Mouse (Mus musculus): ENCODE data around the gene Rc3h1.
"Not testable (repeated sequence)": the region's sequence is repeated elsewhere in the genome, so short reads cannot be mapped to it uniquely, and the experiment has no call there.

The Rc3h1 gene

DNA sequence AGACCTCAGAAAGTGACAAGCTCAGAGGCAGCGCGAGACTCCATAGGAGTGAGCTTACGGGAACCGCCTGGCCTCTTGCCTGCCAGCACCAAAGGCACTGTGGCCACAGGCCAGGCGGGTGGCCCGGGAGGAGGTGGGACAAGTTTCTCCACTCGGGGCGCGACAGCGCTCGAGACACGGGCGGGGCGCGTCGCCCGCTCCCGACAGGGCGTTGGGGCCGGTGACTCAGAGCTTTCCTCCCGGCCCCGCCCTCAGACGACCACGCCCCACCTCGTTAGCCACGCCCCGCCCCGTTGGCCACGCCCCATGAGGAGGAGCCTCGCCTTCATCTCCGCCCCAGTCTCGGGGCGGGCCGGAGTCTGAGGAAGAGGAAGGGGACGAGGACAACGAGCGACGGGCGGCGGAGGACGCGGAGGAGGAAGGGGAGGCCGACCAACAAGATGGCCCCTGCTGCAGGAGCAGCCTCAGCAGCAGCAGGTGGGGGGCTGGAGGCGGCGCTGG is at the start of gene Rc3h1:
Rc3h1 (plus strand) TSS at position 362 of the 501 bp plus-strand sequence.
- in situ Hi-C loops (cut with MboI, MseI) = no loop called here

DNA sequence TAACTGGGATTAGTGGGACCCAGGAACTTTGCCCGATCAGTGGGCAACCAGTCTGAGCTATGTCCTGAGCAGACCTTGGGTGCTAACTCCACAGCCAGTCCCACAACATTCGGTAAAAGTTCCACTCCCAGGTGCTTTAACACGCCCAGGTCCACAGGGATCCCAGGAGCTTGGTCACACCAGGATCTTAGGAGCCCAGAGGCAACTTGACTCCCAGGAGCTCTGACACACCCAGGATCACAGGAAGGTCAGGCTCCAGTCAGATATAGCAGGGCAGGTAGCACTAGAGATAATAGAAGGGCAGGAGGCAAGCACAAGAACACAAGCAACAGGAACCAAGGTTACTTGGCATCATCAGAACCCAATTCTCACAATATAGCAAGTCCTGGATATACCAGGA is 48.1 kb upstream of the Rc3h1 start:
- in situ Hi-C loops (cut with MboI, MseI) = loop anchor here in 1 of 2 experiments (5.0 kb wide), 1 partner anchor 111 kb away; no protein-coding TSS in a partner anchor

DNA sequence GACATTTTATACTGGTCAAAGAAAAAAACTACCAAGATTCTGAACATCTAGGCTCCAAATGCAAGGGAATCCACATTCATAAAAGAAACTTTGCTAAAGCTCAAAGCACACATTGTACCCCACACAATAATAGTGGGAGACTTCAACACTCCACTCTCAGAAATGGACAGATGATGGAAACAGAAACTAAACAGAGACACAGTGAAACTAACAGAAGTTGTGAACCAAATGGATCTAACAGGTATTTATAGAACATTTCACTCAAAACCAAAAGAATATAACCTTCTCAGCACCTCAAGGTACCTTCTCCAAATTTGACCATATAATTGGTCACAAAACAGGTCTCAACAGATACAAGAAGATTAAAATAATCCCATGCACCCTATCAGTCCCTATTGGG is 46.3 kb upstream of the Rc3h1 start:
- in situ Hi-C loops (cut with MboI, MseI) = loop anchor here (5.0 to 10.0 kb wide), 4 partner anchors 113 to 455 kb away; no protein-coding TSS in a partner anchor

DNA sequence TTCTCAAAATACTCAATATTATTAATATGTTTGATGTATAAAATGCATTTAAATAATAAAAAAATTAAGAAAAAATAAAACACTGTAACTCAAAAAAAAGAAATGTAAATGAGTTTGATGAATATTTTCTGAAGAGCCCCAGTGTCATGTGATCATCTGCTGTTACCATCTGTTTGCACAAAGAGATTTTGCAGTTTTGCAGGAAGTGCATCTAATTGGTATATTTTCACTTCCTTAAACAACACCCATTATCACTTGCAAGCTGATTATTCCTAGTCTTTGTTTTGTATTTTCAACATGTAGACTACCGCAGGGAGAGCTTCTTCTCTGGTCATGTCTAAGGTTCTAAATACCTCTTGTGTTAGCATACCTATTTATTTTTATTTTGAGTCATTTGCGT is 45.1 kb upstream of the Rc3h1 start:
- in situ Hi-C loops (cut with MboI, MseI) = loop anchor here (10.0 kb wide), 3 partner anchors 116 to 456 kb away; no protein-coding TSS in a partner anchor

DNA sequence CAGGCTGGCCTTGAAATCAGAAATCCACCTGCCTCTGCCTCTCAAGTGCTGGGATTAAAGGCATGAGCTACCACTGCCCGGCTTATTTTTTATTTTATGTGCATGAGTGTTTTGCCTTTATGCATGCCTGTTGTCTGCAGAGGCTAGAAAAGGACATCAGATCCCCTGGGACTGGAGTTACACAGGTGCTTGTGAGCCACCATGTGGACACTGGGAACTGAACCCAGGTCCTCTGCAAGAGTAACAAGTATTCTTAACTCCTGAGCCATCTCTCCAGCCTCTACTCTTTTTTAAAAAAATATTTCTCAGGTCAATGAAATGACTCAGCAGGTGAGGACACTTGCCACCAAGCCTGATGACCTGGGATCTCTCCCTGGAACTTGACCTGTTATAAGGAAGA is 44.6 kb upstream of the Rc3h1 start:
- in situ Hi-C loops (cut with MboI, MseI) = loop anchor here (10.0 kb wide), 3 partner anchors 117 to 457 kb away; no protein-coding TSS in a partner anchor

DNA sequence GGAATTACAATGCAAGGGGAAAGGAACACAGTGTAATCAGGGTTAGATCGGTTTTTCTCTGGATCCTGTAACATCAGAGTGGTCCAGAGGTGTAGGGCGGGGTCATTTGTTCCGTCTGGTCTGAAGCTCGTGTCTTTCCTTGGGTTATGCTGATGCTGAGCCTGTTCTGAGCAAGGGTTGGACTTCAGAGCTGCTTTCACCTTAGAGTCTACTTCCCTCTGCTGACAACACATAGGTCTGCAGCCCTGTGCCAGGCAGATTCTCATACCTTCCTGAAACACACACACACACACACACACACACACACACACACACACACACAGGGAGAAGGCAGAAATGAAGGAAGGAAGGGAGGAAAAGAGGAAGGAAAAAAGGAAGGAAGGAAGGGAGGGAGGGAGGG is 43.2 kb upstream of the Rc3h1 start:
- in situ Hi-C loops (cut with MboI, MseI) = loop anchor here (10.0 kb wide), 3 partner anchors 118 to 458 kb away; no protein-coding TSS in a partner anchor

DNA sequence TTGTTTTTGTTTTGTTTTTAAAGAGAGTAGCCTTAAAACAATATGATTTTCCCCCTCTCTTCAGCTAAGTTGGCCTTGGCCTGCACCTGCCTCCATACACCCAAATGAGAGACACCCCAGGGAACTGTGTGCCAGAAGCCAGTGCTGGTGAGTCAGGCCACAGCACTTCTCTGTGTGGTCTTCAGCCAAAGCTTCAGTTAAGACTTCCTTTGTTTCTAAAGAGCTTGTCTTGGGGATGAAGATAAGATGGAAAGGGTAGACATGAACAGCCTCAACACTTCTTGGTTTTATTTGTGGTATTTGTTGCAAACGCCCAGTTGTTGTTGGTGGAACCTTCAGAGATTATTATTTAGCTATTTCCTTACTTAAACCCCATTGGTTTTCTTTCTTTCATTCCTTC is 31.5 kb upstream of the Rc3h1 start:
- in situ Hi-C loops (cut with MboI, MseI) = no loop called here

DNA sequence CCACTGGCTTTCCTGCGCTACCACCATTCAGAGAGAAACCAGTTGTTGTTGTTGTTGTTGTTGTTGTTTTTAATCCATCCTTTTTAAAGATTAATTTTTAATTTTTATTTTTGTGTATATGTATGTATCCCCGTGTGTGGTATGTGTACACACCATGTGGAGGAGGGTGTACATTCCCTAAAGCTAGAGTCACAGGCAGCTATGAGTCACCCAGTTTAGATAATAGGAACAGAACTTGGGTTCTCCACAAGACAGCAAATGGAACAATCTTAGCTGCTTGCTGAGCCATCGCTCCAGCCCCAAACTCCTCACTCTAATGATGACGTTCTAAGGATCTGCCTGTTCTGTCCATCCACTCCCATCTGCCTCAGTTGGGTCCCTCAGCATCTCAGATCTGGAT is 29.2 kb upstream of the Rc3h1 start:
- in situ Hi-C loops (cut with MboI, MseI) = no loop called here

DNA sequence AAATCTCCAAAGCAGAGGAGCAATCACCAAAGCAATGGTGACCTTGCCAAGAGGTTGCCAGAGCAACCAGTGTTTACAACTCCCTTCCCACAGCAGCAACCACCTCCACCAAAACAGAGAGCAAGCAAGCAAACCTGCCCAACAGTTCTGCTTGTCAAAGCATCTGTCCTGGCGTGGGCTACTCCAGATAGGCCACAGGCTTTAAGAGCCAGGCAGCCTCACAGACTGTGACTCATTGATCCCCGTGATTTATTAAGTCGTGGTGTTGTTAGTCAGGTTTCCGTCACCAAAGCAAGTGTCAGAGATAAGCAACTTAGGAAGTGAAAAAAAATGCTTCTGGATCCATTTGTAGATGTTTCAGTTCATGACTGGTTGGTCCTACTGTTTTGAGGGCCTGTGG is 27.7 kb upstream of the Rc3h1 start:
- in situ Hi-C loops (cut with MboI, MseI) = no loop called here

DNA sequence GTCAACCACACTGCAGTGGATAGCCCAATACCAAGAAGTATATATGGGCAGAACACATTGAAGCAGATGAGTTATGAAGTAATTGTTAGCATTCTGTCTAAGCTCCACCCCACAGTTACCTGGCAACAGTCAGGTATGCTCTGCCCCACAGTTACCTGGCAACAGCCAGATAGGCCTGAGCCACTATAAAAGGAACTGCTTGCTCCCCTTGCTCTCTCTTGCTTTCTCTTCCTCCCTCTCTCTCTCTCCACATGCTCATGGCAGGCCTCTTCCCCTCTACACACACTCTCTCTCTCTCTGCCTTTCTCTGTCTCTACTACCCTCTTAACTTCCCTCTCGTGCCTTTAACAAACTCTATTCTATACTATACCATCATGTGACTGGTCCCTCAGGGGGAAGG is 24.8 kb upstream of the Rc3h1 start:
- in situ Hi-C loops (cut with MboI, MseI) = not testable (repeated sequence)

DNA sequence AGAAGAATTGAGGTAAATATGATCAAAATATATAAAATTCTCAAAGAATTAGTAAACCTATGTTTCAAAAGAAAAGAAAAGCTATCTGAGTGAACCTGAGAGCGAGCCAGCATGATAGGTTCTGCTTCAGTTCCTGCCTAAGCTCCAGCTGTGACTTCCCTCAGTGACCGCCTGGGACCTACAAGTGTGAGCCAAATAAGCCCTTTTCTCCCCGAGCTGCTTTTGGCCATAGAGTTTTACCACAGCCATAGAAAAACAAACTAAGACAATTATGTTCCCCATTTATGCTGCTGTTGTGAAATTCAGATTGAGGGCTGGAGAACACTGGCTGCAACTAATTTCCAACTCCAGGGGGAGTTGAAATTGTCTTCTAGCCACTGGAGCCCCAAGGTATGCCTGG is 24.2 kb upstream of the Rc3h1 start:
- in situ Hi-C loops (cut with MboI, MseI) = no loop called here

DNA sequence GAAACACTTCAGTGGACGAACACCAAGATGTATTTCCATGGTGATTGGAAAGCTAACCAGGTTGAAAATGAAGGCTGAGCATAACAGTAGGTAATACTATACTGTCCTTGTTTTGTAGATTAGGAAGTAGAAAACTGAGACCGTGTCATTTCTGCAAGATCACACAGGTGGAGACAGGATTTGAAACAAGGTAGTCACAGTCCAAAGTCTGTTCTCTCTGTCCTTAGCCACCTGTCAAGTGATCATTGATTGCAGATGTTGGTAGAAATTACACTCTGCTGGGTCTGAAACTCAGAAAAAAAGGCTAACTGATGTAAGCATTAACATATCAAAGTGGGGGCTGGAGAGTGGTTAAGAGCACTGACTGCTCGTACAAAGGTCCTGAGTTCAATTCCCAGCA is 21.9 kb upstream of the Rc3h1 start:
- in situ Hi-C loops (cut with MboI, MseI) = no loop called here

DNA sequence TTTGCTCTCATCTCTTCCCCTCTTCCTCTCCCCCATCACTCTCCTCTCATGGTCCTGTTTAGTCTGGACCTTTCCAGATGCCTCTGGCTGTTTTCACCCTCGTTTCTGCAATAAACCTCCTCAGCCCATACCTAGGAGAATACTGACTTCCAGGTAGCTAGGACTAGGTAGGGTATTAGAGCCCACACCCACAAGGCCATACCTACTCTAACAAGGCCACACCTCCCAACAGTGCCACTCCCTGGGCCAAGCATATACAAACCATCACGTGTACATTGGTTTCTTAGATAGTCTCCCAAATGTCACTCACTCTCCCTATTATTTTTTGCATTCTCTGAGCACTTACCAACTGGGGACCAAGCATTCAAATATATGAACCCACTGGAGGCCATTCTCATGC is 21.2 kb upstream of the Rc3h1 start:
- in situ Hi-C loops (cut with MboI, MseI) = no loop called here

DNA sequence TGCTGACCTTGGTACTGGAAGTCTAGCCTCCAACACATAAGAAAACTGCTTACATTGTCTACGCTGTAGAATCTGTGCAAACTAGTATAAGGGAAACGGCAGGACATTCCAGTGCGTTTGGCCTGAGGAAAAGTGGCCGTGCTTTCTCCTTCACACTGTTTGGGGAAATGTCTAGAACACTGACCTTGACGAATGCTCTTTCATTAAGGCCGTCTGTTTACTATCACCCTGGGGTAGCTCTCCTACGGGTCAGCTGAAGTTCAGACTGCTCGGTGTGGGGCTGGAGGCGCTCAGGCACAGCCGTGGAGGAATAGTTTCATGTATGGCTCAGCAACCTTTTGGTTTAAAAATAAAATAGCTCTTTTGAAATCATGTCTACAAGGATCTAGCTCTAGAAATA is 6.5 kb upstream of the Rc3h1 start:
- in situ Hi-C loops (cut with MboI, MseI) = no loop called here

DNA sequence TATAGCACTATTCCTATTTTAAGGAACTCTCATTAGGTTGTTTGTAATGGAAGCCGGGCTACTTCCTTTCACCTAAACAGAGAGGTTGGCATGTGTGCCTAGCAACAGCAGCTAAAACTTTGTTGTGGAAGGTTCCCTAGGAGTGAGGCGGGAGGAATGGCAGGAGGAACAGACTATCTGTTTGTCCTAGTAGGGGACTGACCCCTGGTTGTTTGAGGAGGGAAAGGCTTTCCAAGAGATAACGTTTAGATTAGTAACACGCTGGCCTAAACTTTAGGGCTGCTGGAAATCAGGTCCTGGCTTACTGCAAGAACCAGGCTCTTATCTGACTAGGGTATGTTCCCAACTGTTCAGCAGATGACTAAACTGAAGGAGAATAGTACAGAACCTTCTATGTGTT is 2.2 kb upstream of the Rc3h1 start:
- in situ Hi-C loops (cut with MboI, MseI) = no loop called here

DNA sequence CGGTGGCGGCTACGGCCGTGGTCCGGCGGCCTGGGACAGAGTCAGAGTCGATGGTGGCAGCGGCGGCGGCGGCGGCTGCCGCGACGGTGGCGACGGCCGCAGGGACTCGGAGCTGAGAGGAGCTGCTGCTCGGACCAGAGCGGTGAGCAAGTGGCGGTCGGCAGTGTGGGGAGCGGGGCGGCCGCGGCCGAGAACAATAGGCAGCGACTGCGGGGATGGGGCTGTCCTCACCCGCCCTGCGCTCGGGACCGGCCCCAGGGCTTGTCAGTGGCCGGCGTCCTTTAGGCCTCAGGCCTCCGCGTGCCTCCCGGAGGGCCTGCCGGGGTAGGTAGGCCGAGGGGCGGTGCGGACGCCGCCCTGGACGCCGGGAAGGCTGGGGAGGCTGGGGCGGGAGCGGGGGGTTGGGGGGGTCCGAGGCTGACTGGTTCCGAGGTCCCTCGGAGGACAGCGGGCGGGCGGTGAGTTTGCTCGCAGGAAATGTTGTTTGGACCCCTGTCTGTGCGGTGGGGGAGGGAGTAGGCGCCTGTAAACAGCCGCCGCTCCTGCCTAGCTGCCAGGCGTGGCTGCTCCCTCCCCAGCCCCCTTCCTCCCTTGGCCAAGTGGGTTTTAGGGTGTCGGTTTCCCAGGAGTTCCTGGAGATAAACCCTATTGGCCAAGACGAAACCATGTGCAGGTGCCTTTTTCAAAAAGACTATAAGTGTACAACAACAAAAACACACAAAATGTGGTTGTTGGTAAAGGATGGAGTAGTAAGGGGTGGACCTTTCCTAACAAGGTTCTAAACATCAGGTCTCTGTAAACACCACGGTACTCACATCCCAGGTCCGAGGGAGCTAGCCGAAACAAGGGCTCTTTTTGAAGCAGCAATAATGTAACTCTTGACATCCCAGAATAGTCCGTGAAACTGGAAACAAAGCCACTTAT is 602 bp downstream of the Rc3h1 start:
- in situ Hi-C loops (cut with MboI, MseI) = no loop called here

DNA sequence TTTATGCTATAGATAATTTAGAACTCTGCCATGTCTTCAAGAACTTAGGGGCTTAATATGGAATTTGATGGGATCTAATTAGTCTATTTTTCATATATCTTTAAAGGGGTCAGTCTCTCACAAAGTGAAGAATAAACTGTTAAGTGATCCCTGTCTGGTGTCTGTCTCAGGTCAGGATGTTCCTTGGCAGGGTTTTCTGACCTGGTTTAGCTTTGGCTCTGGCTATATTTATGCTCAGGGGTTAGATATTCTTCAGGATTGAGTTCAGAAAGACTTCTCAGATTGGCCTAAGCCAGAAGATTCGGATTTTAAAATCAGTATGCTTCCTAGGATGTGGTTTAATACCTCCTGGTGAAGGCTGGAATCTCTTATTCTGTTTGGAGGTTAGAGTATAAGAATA is 4.0 kb downstream of the Rc3h1 start:
- in situ Hi-C loops (cut with MboI, MseI) = loop anchor here in 1 of 2 experiments (10.0 kb wide), 1 partner anchor 1315 kb away; no protein-coding TSS in a partner anchor

DNA sequence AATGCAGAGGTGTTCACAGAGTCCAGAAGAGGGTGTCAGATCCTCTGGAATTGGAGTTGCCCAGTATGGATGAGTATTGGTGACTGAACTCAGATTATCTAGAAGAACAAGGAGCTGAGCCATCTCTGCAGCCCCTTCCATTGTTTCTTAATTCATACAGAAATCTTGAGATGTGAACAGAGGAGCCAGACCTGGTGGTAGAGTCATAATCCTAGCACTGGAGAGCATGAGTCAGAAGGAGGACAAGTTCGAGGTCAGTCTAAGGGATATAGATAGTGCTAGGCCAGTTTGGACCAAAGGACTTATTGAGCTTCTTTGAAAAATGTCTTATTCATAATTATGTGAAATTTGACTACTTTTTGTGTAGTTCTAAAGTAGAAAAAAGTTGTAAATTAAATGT is 4.6 kb downstream of the Rc3h1 start:
- in situ Hi-C loops (cut with MboI, MseI) = loop anchor here in 1 of 2 experiments (10.0 kb wide), 1 partner anchor 1314 kb away; no protein-coding TSS in a partner anchor

DNA sequence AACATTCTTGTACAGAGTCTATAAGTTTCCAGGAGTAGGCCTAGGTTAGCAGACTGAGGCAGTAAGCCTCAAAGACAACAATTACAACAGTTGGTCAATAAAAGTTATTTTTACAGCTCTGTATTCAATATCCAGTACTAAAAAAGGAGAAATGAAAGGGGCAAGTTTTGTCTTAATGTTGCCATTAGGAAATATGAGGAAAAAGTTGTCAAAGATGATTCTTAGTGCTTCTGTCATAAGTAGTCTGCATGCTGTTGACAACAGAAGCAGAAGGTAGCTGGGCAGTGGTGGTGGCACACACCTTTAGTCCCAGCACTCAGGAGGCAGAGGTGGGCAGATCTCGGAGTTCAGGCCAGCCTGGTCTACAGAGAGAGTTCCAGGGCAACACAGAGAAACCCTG is 13.2 kb downstream of the Rc3h1 start:
- in situ Hi-C loops (cut with MboI, MseI) = loop anchor here in 1 of 2 experiments (10.0 kb wide), 1 partner anchor 1305 kb away; no protein-coding TSS in a partner anchor

DNA sequence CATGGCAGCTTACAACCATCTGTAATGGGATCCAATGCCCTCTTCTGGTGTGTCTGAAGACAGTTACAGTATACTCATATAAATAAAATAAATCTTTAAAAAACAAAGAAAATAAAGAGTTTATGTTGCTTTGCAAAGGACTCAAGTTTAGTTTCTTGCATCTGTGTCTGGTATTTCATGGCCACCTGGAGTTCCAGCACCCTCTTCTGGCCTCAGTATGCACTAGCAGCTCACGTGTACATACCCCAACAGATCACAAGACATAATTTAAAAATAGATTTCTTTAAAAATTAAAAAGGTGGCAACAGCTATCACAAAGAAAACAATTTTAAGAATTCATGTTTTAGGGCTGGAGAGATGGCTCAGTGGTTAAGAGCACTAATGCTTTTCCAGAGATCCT is 15.7 kb downstream of the Rc3h1 start:
- in situ Hi-C loops (cut with MboI, MseI) = no loop called here

DNA sequence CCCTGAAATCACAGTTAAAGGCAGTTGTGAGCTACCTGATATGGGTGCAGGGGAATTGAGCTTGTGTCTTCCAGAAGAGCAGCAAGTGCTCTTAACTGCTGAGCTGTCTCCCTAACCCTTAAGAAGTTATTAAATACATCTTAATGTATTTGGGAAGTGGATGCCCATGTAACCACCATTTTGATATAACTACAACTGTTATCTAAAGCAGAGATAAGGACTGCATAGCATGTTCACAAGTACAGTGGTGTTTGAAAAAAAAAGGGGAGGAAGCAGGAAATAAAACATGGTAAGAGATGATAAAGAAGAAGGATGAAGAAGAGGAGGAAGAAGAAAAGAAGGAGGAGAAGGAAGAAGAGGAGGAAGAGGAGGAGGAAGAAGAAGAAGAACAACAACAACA is 25.1 kb downstream of the Rc3h1 start:
- in situ Hi-C loops (cut with MboI, MseI) = loop anchor here in 1 of 2 experiments (10.0 to 25.0 kb wide), 2 partner anchors 197 to 1781 kb away; no protein-coding TSS in a partner anchor

DNA sequence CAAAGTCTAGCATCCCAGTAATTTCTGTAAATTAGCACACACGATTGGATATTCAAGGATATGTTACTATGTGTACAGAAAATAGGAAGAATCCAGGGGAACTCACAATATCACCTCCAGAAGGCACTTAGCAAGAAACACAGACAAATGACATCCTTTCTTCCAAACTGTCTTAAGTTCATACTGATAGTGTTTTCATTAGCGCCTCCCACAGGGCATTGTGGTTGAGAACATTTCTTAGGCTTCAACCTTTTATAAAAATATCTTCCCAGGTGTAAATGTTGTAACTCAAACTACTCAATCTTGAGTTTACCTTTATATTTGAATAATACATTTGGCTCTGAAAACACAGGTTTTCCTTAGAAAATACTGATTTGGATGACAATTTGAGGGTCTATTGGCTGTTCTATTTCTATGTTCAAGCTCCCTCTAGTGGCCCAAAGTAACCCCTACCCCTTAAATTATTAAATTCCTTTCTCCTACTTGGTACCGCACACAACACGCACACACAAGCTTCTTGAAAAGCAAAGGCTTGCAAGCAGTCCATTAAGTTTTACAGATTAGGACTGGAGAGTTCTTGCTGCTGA is 27.8 kb downstream of the Rc3h1 start:
- in situ Hi-C loops (cut with MboI, MseI) = loop anchor here in 1 of 2 experiments (10.0 to 25.0 kb wide), 2 partner anchors 199 to 1778 kb away; no protein-coding TSS in a partner anchor
